Mouse (Mus musculus): Measurements from ENCODE around the gene Olfr224. TPM values are rescaled to one million over a fixed set of nuclear protein-coding genes. Genes with fewer than 3 reads are reported as not detected.

Olfr224 gene
- total and polyA plus RNA-seq, 3 experiments: not detected

Other genes with a start within 250 kb of the Olfr224 start
- gene Zfp672, start 240.2 kb downstream of the Olfr224 start, total RNA-seq (2012; rRNA removed): 27.2 and 39.5 TPM in 2 replicates
- 10 to 100 TPM in 1 of 2 experiments, not detected in 1; 22.6 TPM for gene Zfp672, start 240.2 kb downstream of the Olfr224 start, polyA plus RNA-seq (2012; ENCODE audit: insufficient read depth in 1 of 2, insufficient read length in 2 of 2, low read depth in 1 of 2, low replicate concordance in 2 of 2, missing spikeins in 1 of 2)
- gene Sh3bp5l, start 239.8 kb downstream of the Olfr224 start, total RNA-seq (2012; rRNA removed): 27.3 and 31.7 TPM in 2 replicates
- gene Sh3bp5l, start 239.8 kb downstream of the Olfr224 start, polyA plus RNA-seq (2012; ENCODE audit: insufficient read depth in 1 of 2, insufficient read length in 2 of 2, low read depth in 1 of 2, low replicate concordance in 2 of 2, missing spikeins in 1 of 2): 10 to 100 TPM in 1 of 2 experiments, not detected in 1; 32.8 TPM
- gene Lypd8, start 191.5 kb downstream of the Olfr224 start, total RNA-seq (2012; rRNA removed): 0.19 TPM in 1 of 2 replicates, not detected in the other
- under 1 TPM in 1 of 2 experiments, not detected in 1; 0.31 TPM for gene Lypd8, start 191.5 kb downstream of the Olfr224 start, polyA plus RNA-seq (2012; ENCODE audit: insufficient read depth in 1 of 2, insufficient read length in 2 of 2, low read depth in 1 of 2, low replicate concordance in 2 of 2, missing spikeins in 1 of 2)
- not detected in 2 replicates for gene 1810065E05Rik, start 149.4 kb downstream of the Olfr224 start, total RNA-seq (2012; rRNA removed)
- not detected for gene 1810065E05Rik, start 149.4 kb downstream of the Olfr224 start, polyA plus RNA-seq (2012; ENCODE audit: insufficient read depth in 1 of 2, insufficient read length in 2 of 2, low read depth in 1 of 2, low replicate concordance in 2 of 2, missing spikeins in 1 of 2)
- gene Gm12253, start 138.0 kb downstream of the Olfr224 start, total RNA-seq (2012; rRNA removed): not detected in 2 replicates
- 100 to 1,000 TPM in 1 of 2 experiments, not detected in 1; 109 TPM for gene Gm12253, start 138.0 kb downstream of the Olfr224 start, polyA plus RNA-seq (2012; ENCODE audit: insufficient read depth in 1 of 2, insufficient read length in 2 of 2, low read depth in 1 of 2, low replicate concordance in 2 of 2, missing spikeins in 1 of 2)
- gene Lypd9, start 117.6 kb downstream of the Olfr224 start, total RNA-seq (2012; rRNA removed): not detected in 2 replicates
- gene Lypd9, start 117.6 kb downstream of the Olfr224 start, polyA plus RNA-seq (2012; ENCODE audit: insufficient read depth in 1 of 2, insufficient read length in 2 of 2, low read depth in 1 of 2, low replicate concordance in 2 of 2, missing spikeins in 1 of 2): not detected
- gene Olfr30, start 108.3 kb downstream of the Olfr224 start, total RNA-seq (2012; rRNA removed): not detected in 2 replicates
- not detected for gene Olfr30, start 108.3 kb downstream of the Olfr224 start, polyA plus RNA-seq (2012; ENCODE audit: insufficient read depth in 1 of 2, insufficient read length in 2 of 2, low read depth in 1 of 2, low replicate concordance in 2 of 2, missing spikeins in 1 of 2)
- gene Olfr332, start 78.0 kb downstream of the Olfr224 start, total RNA-seq (2012; rRNA removed): not detected in 2 replicates
- not detected for gene Olfr332, start 78.0 kb downstream of the Olfr224 start, polyA plus RNA-seq (2012; ENCODE audit: insufficient read depth in 1 of 2, insufficient read length in 2 of 2, low read depth in 1 of 2, low replicate concordance in 2 of 2, missing spikeins in 1 of 2)
- gene Olfr331, start 68.0 kb downstream of the Olfr224 start, total RNA-seq (2012; rRNA removed): not detected in 2 replicates
- not detected for gene Olfr331, start 68.0 kb downstream of the Olfr224 start, polyA plus RNA-seq (2012; ENCODE audit: insufficient read depth in 1 of 2, insufficient read length in 2 of 2, low read depth in 1 of 2, low replicate concordance in 2 of 2, missing spikeins in 1 of 2)
- gene Olfr330, start 35.7 kb downstream of the Olfr224 start, total RNA-seq (2012; rRNA removed): not detected in 2 replicates
- not detected for gene Olfr330, start 35.7 kb downstream of the Olfr224 start, polyA plus RNA-seq (2012; ENCODE audit: insufficient read depth in 1 of 2, insufficient read length in 2 of 2, low read depth in 1 of 2, low replicate concordance in 2 of 2, missing spikeins in 1 of 2)
- gene Olfr329-ps, start 24.1 kb downstream of the Olfr224 start, total RNA-seq (2012; rRNA removed): not detected in 2 replicates
- not detected for gene Olfr329-ps, start 24.1 kb downstream of the Olfr224 start, polyA plus RNA-seq (2012; ENCODE audit: insufficient read depth in 1 of 2, insufficient read length in 2 of 2, low read depth in 1 of 2, low replicate concordance in 2 of 2, missing spikeins in 1 of 2)
- 0.04 and 0.07 TPM in 2 replicates for gene Olfr328, start 14.9 kb downstream of the Olfr224 start, total RNA-seq (2012; rRNA removed)
- gene Olfr328, start 14.9 kb downstream of the Olfr224 start, polyA plus RNA-seq (2012; ENCODE audit: insufficient read depth in 1 of 2, insufficient read length in 2 of 2, low read depth in 1 of 2, low replicate concordance in 2 of 2, missing spikeins in 1 of 2): not detected
- not detected in 2 replicates for gene Olfr325, start 7.2 kb upstream of the Olfr224 start, total RNA-seq (2012; rRNA removed)
- gene Olfr325, start 7.2 kb upstream of the Olfr224 start, polyA plus RNA-seq (2012; ENCODE audit: insufficient read depth in 1 of 2, insufficient read length in 2 of 2, low read depth in 1 of 2, low replicate concordance in 2 of 2, missing spikeins in 1 of 2): not detected
- gene Olfr324, start 24.6 kb upstream of the Olfr224 start, total RNA-seq (2012; rRNA removed): not detected in 2 replicates
- not detected for gene Olfr324, start 24.6 kb upstream of the Olfr224 start, polyA plus RNA-seq (2012; ENCODE audit: insufficient read depth in 1 of 2, insufficient read length in 2 of 2, low read depth in 1 of 2, low replicate concordance in 2 of 2, missing spikeins in 1 of 2)
- gene 2210407C18Rik, start 45.5 kb upstream of the Olfr224 start, total RNA-seq (2012; rRNA removed): not detected in 2 replicates
- gene 2210407C18Rik, start 45.5 kb upstream of the Olfr224 start, polyA plus RNA-seq (2012; ENCODE audit: insufficient read depth in 1 of 2, insufficient read length in 2 of 2, low read depth in 1 of 2, low replicate concordance in 2 of 2, missing spikeins in 1 of 2): not detected
- gene Olfr323, start 59.9 kb upstream of the Olfr224 start, total RNA-seq (2012; rRNA removed): not detected in 2 replicates
- not detected for gene Olfr323, start 59.9 kb upstream of the Olfr224 start, polyA plus RNA-seq (2012; ENCODE audit: insufficient read depth in 1 of 2, insufficient read length in 2 of 2, low read depth in 1 of 2, low replicate concordance in 2 of 2, missing spikeins in 1 of 2)
- gene Trim58, start 69.9 kb upstream of the Olfr224 start, total RNA-seq (2012; rRNA removed): 4.0 and 5.7 TPM in 2 replicates
- gene Trim58, start 69.9 kb upstream of the Olfr224 start, polyA plus RNA-seq (2012; ENCODE audit: insufficient read depth in 1 of 2, insufficient read length in 2 of 2, low read depth in 1 of 2, low replicate concordance in 2 of 2, missing spikeins in 1 of 2): 10 to 100 TPM in 1 of 2 experiments, not detected in 1; 14.1 TPM
- not detected in 2 replicates for gene Olfr322, start 88.2 kb upstream of the Olfr224 start, total RNA-seq (2012; rRNA removed)
- gene Olfr322, start 88.2 kb upstream of the Olfr224 start, polyA plus RNA-seq (2012; ENCODE audit: insufficient read depth in 1 of 2, insufficient read length in 2 of 2, low read depth in 1 of 2, low replicate concordance in 2 of 2, missing spikeins in 1 of 2): not detected
- not detected in 2 replicates for gene Olfr320, start 110.5 kb upstream of the Olfr224 start, total RNA-seq (2012; rRNA removed)
- not detected for gene Olfr320, start 110.5 kb upstream of the Olfr224 start, polyA plus RNA-seq (2012; ENCODE audit: insufficient read depth in 1 of 2, insufficient read length in 2 of 2, low read depth in 1 of 2, low replicate concordance in 2 of 2, missing spikeins in 1 of 2)
- not detected in 2 replicates for gene Olfr319, start 128.6 kb upstream of the Olfr224 start, total RNA-seq (2012; rRNA removed)
- not detected for gene Olfr319, start 128.6 kb upstream of the Olfr224 start, polyA plus RNA-seq (2012; ENCODE audit: insufficient read depth in 1 of 2, insufficient read length in 2 of 2, low read depth in 1 of 2, low replicate concordance in 2 of 2, missing spikeins in 1 of 2)
- not detected in 2 replicates for gene Olfr318, start 153.5 kb upstream of the Olfr224 start, total RNA-seq (2012; rRNA removed)
- gene Olfr318, start 153.5 kb upstream of the Olfr224 start, polyA plus RNA-seq (2012; ENCODE audit: insufficient read depth in 1 of 2, insufficient read length in 2 of 2, low read depth in 1 of 2, low replicate concordance in 2 of 2, missing spikeins in 1 of 2): under 1 TPM in 1 of 2 experiments, not detected in 1; 0.06 TPM
- not detected in 2 replicates for gene Olfr317, start 168.7 kb upstream of the Olfr224 start, total RNA-seq (2012; rRNA removed)
- gene Olfr317, start 168.7 kb upstream of the Olfr224 start, polyA plus RNA-seq (2012; ENCODE audit: insufficient read depth in 1 of 2, insufficient read length in 2 of 2, low read depth in 1 of 2, low replicate concordance in 2 of 2, missing spikeins in 1 of 2): not detected
- gene Olfr316, start 182.2 kb upstream of the Olfr224 start, total RNA-seq (2012; rRNA removed): not detected in 2 replicates
- not detected for gene Olfr316, start 182.2 kb upstream of the Olfr224 start, polyA plus RNA-seq (2012; ENCODE audit: insufficient read depth in 1 of 2, insufficient read length in 2 of 2, low read depth in 1 of 2, low replicate concordance in 2 of 2, missing spikeins in 1 of 2)
- not detected in 2 replicates for gene Olfr315, start 202.6 kb upstream of the Olfr224 start, total RNA-seq (2012; rRNA removed)
- not detected for gene Olfr315, start 202.6 kb upstream of the Olfr224 start, polyA plus RNA-seq (2012; ENCODE audit: insufficient read depth in 1 of 2, insufficient read length in 2 of 2, low read depth in 1 of 2, low replicate concordance in 2 of 2, missing spikeins in 1 of 2)
- not detected in 2 replicates for gene Olfr314, start 212.4 kb upstream of the Olfr224 start, total RNA-seq (2012; rRNA removed)
- not detected for gene Olfr314, start 212.4 kb upstream of the Olfr224 start, polyA plus RNA-seq (2012; ENCODE audit: insufficient read depth in 1 of 2, insufficient read length in 2 of 2, low read depth in 1 of 2, low replicate concordance in 2 of 2, missing spikeins in 1 of 2)
- gene Fam183b, start 231.4 kb upstream of the Olfr224 start, total RNA-seq (2012; rRNA removed): not detected in 2 replicates
- not detected for gene Fam183b, start 231.4 kb upstream of the Olfr224 start, polyA plus RNA-seq (2012; ENCODE audit: insufficient read depth in 1 of 2, insufficient read length in 2 of 2, low read depth in 1 of 2, low replicate concordance in 2 of 2, missing spikeins in 1 of 2)
- gene Olfr313, start 244.4 kb upstream of the Olfr224 start, total RNA-seq (2012; rRNA removed): not detected in 2 replicates
- not detected for gene Olfr313, start 244.4 kb upstream of the Olfr224 start, polyA plus RNA-seq (2012; ENCODE audit: insufficient read depth in 1 of 2, insufficient read length in 2 of 2, low read depth in 1 of 2, low replicate concordance in 2 of 2, missing spikeins in 1 of 2)